Mouse (Mus musculus): ENCODE results near the gene Zfp981. TPM values are rescaled to one million over a fixed set of nuclear protein-coding genes. Genes with fewer than 3 reads are reported as not detected.
"Not testable (repeated sequence)": the region's sequence is repeated elsewhere in the genome, so short reads cannot be mapped to it uniquely, and the experiment has no call there.

Zfp981 gene
- polyA plus RNA-seq, 1 experiment from 2014 or later: 0.09 TPM

DNA sequence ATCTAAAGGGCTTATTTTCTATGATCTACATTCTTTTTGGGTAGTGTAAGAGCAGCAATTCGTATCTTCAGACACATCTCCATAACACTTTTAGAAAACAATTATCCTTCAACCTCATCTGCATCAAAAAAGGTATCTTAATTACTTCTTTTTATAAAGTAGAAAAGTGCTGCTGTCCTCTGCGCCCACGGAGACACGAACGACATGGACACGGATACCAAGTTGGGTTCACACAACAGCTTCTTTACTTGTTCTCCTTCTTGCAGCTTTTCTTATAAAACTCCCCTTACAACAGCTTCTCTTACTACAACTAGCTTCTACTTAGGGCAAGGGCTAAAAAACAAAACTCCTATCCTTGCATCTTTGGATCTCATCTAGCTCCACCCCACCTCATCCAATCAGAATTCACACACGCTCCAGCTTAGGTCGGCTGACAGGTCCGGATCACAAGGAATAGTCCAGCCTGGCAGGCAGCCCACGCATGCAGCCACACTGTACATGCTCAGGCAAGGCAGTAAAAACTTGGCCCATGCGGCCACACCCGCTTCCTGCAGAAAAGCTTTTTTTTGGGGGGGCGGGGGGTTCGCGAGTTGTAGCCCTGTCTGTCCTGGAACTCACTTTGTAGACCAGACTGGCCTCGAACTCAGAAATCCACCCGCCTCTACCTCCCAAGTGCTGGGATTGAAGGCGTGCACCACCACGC lies 38.0 kb upstream of the Zfp981 start:
- peaks cover 19% of the 10 kb centered on the region for H3K9me3 ChIP-seq (ENCODE audit: low read length)
- H3K36me3 ChIP-seq (ENCODE audit: insufficient read depth, low read length); ATAC-seq (ENCODE audit: low FRiP score, low TSS enrichment); H3K9ac ChIP-seq (replicated peaks; ENCODE audit: low read length); H3K4me2 ChIP-seq (replicated peaks; ENCODE audit: low read depth, low read length); H3K27ac ChIP-seq (ENCODE audit: low read length); H3K4me3 ChIP-seq (ENCODE audit: low read length); H3K27me3 ChIP-seq (ENCODE audit: insufficient read depth, low read length); H3K4me1 ChIP-seq (ENCODE audit: insufficient read depth, low read length): not testable (repeated sequence)
- 91% methylated on average over 17 of the region's 19 CpGs for WGBS

DNA sequence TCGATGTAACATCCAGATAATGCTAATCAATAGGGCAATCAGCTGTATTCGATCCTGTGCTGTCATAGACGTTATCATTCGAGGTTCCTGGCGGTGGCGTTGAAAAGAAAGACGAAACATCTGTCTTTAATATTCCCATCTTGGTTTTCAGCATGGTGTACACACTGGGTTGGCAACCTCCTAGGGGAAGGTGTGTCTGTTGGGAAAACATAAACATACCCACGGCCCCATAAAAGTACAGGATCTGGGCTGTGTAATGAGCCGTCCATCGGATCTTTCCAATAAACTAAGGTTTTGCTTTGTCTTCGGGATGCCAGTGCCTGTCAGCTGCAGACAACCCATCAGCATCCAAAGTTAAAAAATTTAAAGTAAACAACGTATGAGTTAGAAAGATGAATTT lies 31.8 kb upstream of the Zfp981 start:
- H3K27ac ChIP-seq (ENCODE audit: low read length); ATAC-seq (ENCODE audit: low FRiP score, low TSS enrichment); H3K9ac ChIP-seq (replicated peaks; ENCODE audit: low read length); H3K4me3 ChIP-seq (ENCODE audit: low read length); H3K4me2 ChIP-seq (replicated peaks; ENCODE audit: low read depth, low read length); H3K27me3 ChIP-seq (ENCODE audit: insufficient read depth, low read length); H3K36me3 ChIP-seq (ENCODE audit: insufficient read depth, low read length); H3K4me1 ChIP-seq (ENCODE audit: insufficient read depth, low read length): not testable (repeated sequence)
- 94% methylated on average over 9 of the region's 12 CpGs for WGBS
- H3K9me3 ChIP-seq (ENCODE audit: low read length): peaks cover 16% of the 10 kb centered on the region

DNA sequence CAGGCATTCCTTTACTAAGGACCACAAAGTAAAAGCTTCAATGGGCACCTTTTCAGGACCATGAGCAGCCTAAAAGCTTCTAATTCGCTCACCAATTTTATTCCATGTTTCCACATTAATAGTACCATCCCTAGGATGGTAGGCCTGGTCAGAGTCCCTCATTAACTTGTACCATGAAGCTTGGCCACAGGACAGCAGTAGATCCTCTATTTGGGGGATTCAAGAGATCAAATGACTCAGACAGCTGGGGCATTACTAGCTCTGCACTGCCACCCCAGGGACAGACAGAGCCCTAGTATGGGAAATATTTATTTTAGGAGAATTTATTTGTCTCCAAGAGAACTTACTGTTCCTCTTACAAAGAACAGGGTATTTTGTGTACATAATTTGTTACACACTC lies 27.6 kb upstream of the Zfp981 start:
- H3K27ac ChIP-seq (ENCODE audit: low read length); H3K36me3 ChIP-seq (ENCODE audit: insufficient read depth, low read length); H3K4me3 ChIP-seq (ENCODE audit: low read length); H3K27me3 ChIP-seq (ENCODE audit: insufficient read depth, low read length); H3K4me1 ChIP-seq (ENCODE audit: insufficient read depth, low read length); H3K4me2 ChIP-seq (replicated peaks; ENCODE audit: low read depth, low read length); H3K9ac ChIP-seq (replicated peaks; ENCODE audit: low read length): not testable (repeated sequence)
- WGBS: no CpG with 5 or more reads among the region's 1 CpGs
- H3K9me3 ChIP-seq (ENCODE audit: low read length): peaks cover 37% of the 10 kb centered on the region
- peak; percentile 37; the same call in 1 of the 2 replicates for ATAC-seq (ENCODE audit: low FRiP score, low TSS enrichment)

DNA sequence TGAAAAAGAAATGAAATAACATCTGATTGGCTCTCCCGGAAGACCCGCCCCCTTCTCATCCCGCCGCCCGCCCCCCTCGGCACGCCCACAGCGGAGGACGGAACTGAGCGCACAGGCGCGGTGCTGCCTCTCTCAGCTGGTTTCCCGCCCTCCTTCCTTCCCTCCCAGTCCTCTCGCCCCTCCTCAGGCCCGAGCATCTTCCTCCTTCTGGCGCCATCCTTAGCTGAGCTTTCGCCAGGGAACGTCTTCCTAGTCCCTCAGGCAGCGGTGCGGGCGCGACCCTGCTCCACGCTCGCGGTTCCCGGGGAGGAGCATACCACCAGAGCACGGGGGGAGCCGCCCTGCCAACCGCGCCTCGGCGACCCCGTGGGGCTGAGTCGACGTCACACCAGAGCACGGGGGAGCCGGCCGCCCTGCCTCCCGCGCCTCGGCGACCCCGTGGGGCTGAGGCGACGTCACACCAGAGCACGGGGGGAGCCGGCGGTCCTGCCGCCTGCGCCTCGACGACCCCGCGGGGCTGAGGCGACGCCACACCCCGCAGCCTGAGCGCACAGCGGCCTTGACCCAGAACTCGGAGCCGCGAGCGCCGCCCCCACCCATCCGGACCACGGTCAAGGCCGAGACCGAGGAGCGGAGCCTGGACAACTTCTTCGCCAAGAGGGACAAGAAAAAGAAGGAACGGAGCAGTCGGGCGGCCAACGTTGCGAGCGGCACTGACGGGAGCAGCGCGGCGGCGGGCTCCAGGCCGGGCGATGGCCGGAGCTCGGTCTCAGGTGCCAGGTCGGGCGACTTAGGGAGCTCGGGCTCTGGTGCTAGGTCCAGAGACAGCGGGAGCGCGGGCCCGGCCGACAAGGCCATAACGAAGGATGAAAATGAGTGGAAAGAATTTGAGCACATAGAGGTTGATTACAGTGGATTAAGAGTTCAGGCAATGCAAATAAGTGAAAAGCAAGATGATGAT lies 26.8 kb upstream of the Zfp981 start:
- H3K4me2 ChIP-seq (replicated peaks; ENCODE audit: low read depth, low read length); H3K36me3 ChIP-seq (ENCODE audit: insufficient read depth, low read length); H3K4me3 ChIP-seq (ENCODE audit: low read length); H3K4me1 ChIP-seq (ENCODE audit: insufficient read depth, low read length); H3K27ac ChIP-seq (ENCODE audit: low read length); H3K27me3 ChIP-seq (ENCODE audit: insufficient read depth, low read length); H3K9ac ChIP-seq (replicated peaks; ENCODE audit: low read length): not testable (repeated sequence)
- ATAC-seq (ENCODE audit: low FRiP score, low TSS enrichment): peak; percentile 91
- 61% methylated on average over 52 of the region's 94 CpGs for WGBS
- peaks cover 32% of the 10 kb centered on the region for H3K9me3 ChIP-seq (ENCODE audit: low read length)

DNA sequence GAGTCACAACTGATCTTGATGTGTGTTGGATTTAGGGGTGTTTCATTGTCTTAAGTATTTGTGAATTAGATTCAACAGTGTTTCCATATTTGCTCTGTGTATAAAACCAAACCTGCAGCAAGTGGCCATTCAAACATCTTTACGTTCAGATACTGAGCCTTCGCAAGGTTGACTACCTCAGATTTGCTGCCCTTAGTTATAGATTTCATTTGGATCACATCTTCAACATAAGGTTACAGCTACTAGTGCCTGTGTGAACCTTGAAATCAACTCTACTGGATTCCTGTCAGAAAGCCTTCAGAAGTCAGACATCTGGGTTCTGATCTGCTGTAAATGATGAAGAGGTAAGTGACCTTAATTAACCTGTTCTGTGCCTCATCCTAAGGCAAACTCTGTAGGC lies 25.6 kb upstream of the Zfp981 start:
- H3K27me3 ChIP-seq (ENCODE audit: insufficient read depth, low read length); H3K9ac ChIP-seq (replicated peaks; ENCODE audit: low read length); H3K4me3 ChIP-seq (ENCODE audit: low read length); H3K4me1 ChIP-seq (ENCODE audit: insufficient read depth, low read length); ATAC-seq (ENCODE audit: low FRiP score, low TSS enrichment); H3K4me2 ChIP-seq (replicated peaks; ENCODE audit: low read depth, low read length); H3K27ac ChIP-seq (ENCODE audit: low read length); H3K36me3 ChIP-seq (ENCODE audit: insufficient read depth, low read length): not testable (repeated sequence)
- peaks cover 41% of the 10 kb centered on the region for H3K9me3 ChIP-seq (ENCODE audit: low read length)
- WGBS: 95% methylated on average over 2 of the region's 2 CpGs

DNA sequence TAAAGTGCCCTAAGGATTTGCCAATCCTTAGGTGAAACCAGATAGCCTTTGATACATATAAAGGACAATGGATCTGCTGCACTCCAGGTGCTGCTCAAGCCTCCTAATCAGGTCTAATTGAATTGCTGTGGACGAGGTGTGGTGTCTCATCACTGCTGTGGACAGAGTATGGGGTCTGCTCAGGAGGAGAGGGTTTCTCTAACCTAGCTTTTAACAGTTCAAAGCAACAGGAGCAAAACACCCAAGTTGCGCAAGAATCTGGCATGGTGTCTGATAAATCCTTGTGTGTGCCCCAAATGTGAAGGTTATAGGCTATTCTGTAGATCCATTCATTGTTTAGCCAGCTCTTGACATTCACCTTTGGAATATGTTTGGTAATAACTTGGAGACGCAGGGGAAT lies 24.9 kb upstream of the Zfp981 start:
- 81% methylated on average over 3 of the region's 3 CpGs for WGBS
- H3K9ac ChIP-seq (replicated peaks; ENCODE audit: low read length); H3K36me3 ChIP-seq (ENCODE audit: insufficient read depth, low read length); H3K4me1 ChIP-seq (ENCODE audit: insufficient read depth, low read length); ATAC-seq (ENCODE audit: low FRiP score, low TSS enrichment); H3K4me3 ChIP-seq (ENCODE audit: low read length); H3K27me3 ChIP-seq (ENCODE audit: insufficient read depth, low read length); H3K4me2 ChIP-seq (replicated peaks; ENCODE audit: low read depth, low read length); H3K27ac ChIP-seq (ENCODE audit: low read length): not testable (repeated sequence)
- H3K9me3 ChIP-seq (ENCODE audit: low read length): peaks cover 45% of the 10 kb centered on the region

DNA sequence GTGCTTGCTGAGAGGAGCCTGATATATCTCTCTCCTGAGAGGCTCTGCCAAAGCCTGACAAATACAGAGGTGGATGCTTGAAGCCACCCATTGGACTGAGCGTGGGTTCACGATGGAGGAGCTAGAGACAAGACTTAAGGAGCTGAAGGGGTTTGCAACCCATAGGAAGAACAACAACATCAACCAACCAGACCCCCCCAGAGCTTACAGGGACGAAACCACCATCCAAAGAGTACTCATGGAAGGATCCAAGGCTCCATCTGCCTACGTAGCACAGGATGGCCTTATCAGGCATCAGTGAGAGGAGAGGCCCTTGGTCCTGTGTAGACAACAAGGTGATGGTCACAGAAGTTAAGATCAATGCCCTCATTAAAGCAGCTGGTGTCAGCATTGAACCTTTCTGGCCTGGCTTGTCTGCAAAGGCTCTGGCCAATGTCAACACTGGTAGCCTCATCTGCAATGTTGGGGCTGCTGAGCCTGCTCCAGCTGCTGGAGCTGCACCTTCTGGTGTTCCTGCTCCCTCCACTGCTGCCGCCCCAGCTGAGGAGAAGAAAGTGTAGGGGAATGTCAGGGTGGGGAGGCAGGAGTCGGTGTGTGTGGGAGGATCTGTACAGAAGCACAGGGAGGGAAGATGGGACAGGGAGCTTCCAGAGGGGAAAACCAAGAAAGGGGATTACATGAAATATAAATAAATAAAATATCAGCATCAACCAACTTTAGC lies 21.3 kb upstream of the Zfp981 start:
- not testable (repeated sequence) for H3K36me3 ChIP-seq (ENCODE audit: insufficient read depth, low read length); H3K4me2 ChIP-seq (replicated peaks; ENCODE audit: low read depth, low read length); H3K4me3 ChIP-seq (ENCODE audit: low read length); H3K27ac ChIP-seq (ENCODE audit: low read length); H3K27me3 ChIP-seq (ENCODE audit: insufficient read depth, low read length); H3K4me1 ChIP-seq (ENCODE audit: insufficient read depth, low read length); H3K9ac ChIP-seq (replicated peaks; ENCODE audit: low read length)
- WGBS: 72% methylated on average over 6 of the region's 6 CpGs
- ATAC-seq (ENCODE audit: low FRiP score, low TSS enrichment): peak; percentile 20; the same call in 1 of the 2 replicates
- peaks cover 71% of the 10 kb centered on the region for H3K9me3 ChIP-seq (ENCODE audit: low read length)

DNA sequence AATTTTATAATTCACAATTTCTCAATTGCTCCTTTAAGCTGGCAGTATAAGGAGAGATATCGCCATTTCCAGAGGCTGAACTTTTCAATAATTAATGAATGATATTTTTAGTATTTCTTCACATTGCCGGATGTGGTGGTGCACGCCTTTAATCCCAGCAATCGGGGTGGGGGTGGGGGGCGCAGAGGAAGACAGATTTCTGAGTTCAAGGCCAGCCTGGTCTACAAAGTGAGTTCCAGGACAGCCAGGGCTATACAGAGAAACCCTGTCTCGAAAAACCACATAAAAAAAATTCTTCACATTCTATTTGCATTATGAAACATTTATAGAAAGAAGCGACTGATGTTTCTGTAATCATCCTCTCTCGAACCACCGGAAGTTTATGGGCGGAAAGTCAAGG lies 19.3 kb upstream of the Zfp981 start:
- not testable (repeated sequence) for H3K4me3 ChIP-seq (ENCODE audit: low read length); H3K27ac ChIP-seq (ENCODE audit: low read length); H3K4me1 ChIP-seq (ENCODE audit: insufficient read depth, low read length); H3K9ac ChIP-seq (replicated peaks; ENCODE audit: low read length); ATAC-seq (ENCODE audit: low FRiP score, low TSS enrichment); H3K27me3 ChIP-seq (ENCODE audit: insufficient read depth, low read length); H3K4me2 ChIP-seq (replicated peaks; ENCODE audit: low read depth, low read length); H3K36me3 ChIP-seq (ENCODE audit: insufficient read depth, low read length)
- whole genome bisulfite sequencing: 89% methylated on average over 10 of the region's 10 CpGs
- H3K9me3 ChIP-seq (ENCODE audit: low read length): peaks cover 59% of the 10 kb centered on the region

DNA sequence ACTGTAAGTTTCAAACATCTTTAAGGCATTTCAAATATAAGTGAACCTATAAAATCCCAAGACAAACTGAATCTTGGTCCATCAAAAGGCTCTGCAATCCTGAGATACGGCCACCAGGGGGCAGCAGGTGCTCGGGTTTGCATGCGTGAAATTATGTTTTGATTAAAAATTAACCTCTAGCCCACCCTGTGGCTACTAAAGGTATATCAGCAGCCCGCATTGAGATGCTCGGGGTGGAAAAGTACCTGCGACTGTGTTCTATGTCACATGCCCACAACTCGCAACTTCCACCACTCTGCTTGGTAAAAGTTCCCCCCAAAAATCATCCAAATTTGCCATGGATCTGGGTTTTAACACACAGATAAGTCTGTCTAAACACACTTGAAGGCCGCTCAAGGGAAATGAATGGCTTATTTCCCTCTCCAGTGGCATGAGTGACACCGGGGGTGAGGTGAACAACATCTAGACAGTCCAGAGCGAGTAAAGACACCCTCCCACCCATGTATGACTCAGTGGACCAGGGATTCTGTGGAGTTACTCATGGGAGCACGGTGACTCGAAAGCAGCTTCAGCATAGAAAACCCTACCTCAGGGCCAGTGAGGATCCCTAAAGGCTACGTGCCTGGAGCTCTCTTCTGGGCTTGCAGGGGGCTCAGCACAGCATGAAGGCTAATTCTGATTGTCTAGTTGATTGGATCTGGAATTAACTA lies 18.1 kb upstream of the Zfp981 start:
- not testable (repeated sequence) for H3K27ac ChIP-seq (ENCODE audit: low read length); H3K4me2 ChIP-seq (replicated peaks; ENCODE audit: low read depth, low read length); H3K4me1 ChIP-seq (ENCODE audit: insufficient read depth, low read length); H3K4me3 ChIP-seq (ENCODE audit: low read length); H3K36me3 ChIP-seq (ENCODE audit: insufficient read depth, low read length); H3K9ac ChIP-seq (replicated peaks; ENCODE audit: low read length); H3K27me3 ChIP-seq (ENCODE audit: insufficient read depth, low read length)
- ATAC-seq (ENCODE audit: low FRiP score, low TSS enrichment): peak; percentile 52; the same call in 1 of the 2 replicates
- 74% methylated on average over 13 of the region's 13 CpGs for WGBS
- peaks cover 56% of the 10 kb centered on the region for H3K9me3 ChIP-seq (ENCODE audit: low read length)

Measured in kidney, embryonic 16.5 days (tissue).